Mouse (Mus musculus): ENCODE data around the gene Srrd.

- TF ChIP-seq POLR2A (IDR thresholded peaks at IDR 0.05; ENCODE audit: insufficient read depth, low read depth, low read length): no peak
- no peak for TF ChIP-seq CTCF (IDR thresholded peaks at IDR 0.05; ENCODE audit: insufficient read depth, low read depth, low read length)
Measured at GRCm38 (mm10) chr5:112295564-112295963, 47.3 kb downstream of the Srrd start.

Measured in olfactory bulb, adult 2 months (tissue).